Mouse (Mus musculus): ENCODE results near the gene Atxn1.

Gene Atxn1

GRCm38 (mm10) chr13:45577366-45577765 lies 387.4 kb downstream of the Atxn1 start:
- DNase-seq (ENCODE audit: low read depth), result no peak

- DNase-seq (ENCODE audit: low read depth), result no peak
These were observed 388.6 kb downstream of the Atxn1 start for GRCm38 (mm10) chr13:45576185-45576584.

GRCm38 (mm10) chr13:45572768-45573167 lies 392.0 kb downstream of the Atxn1 start:
- DNase-seq (ENCODE audit: low read depth), result peak; percentile 55

GRCm38 (mm10) chr13:45571795-45572262 lies 393.0 kb downstream of the Atxn1 start:
- peak; percentile 85 for DNase-seq (ENCODE audit: low read depth)

- no peak for DNase-seq (ENCODE audit: low read depth)
These were observed 394.9 kb downstream of the Atxn1 start for GRCm38 (mm10) chr13:45569932-45570331.

- DNase-seq (ENCODE audit: low read depth), result no peak
These were observed 399.9 kb downstream of the Atxn1 start for GRCm38 (mm10) chr13:45564946-45565345.

- DNase-seq (ENCODE audit: low read depth), result no peak
These were observed 402.8 kb downstream of the Atxn1 start for GRCm38 (mm10) chr13:45562011-45562410.

GRCm38 (mm10) chr13:45560543-45560942 lies 404.3 kb downstream of the Atxn1 start:
- no peak for DNase-seq (ENCODE audit: low read depth)

GRCm38 (mm10) chr13:45559258-45559657 lies 405.6 kb downstream of the Atxn1 start:
- DNase-seq (ENCODE audit: low read depth), result no peak

GRCm38 (mm10) chr13:45558367-45558766 lies 406.4 kb downstream of the Atxn1 start:
- DNase-seq (ENCODE audit: low read depth), result no peak

- no peak for DNase-seq (ENCODE audit: low read depth)
These were observed 411.1 kb downstream of the Atxn1 start for GRCm38 (mm10) chr13:45553674-45554073.

- DNase-seq (ENCODE audit: low read depth), result peak; percentile 72
These were observed 417.3 kb downstream of the Atxn1 start for GRCm38 (mm10) chr13:45547549-45547948.

GRCm38 (mm10) chr13:45546946-45547345 lies 417.9 kb downstream of the Atxn1 start:
- DNase-seq (ENCODE audit: low read depth), result peak; percentile 87

GRCm38 (mm10) chr13:45545974-45546373 lies 418.8 kb downstream of the Atxn1 start:
- DNase-seq (ENCODE audit: low read depth), result peak; percentile 95

GRCm38 (mm10) chr13:45539205-45539568 lies 425.6 kb downstream of the Atxn1 start:
- DNase-seq (ENCODE audit: low read depth), result peak; percentile 54

GRCm38 (mm10) chr13:45538532-45539204 lies 426.1 kb downstream of the Atxn1 start:
- DNase-seq (ENCODE audit: low read depth), result no peak

- no peak for DNase-seq (ENCODE audit: low read depth)
These were observed 426.7 kb downstream of the Atxn1 start for GRCm38 (mm10) chr13:45538091-45538490.

- DNase-seq (ENCODE audit: low read depth), result no peak
These were observed 427.7 kb downstream of the Atxn1 start for GRCm38 (mm10) chr13:45537110-45537509.

- no peak for DNase-seq (ENCODE audit: low read depth)
These were observed 428.9 kb downstream of the Atxn1 start for GRCm38 (mm10) chr13:45535731-45536453.

GRCm38 (mm10) chr13:45530754-45531153 lies 434.1 kb downstream of the Atxn1 start:
- no peak for DNase-seq (ENCODE audit: low read depth)

- DNase-seq (ENCODE audit: low read depth), result no peak
These were observed 436.0 kb downstream of the Atxn1 start for GRCm38 (mm10) chr13:45528787-45529186.

- DNase-seq (ENCODE audit: low read depth), result peak; percentile 80
These were observed 437.4 kb downstream of the Atxn1 start for GRCm38 (mm10) chr13:45527232-45527964.

GRCm38 (mm10) chr13:45526230-45526629 lies 438.6 kb downstream of the Atxn1 start:
- no peak for DNase-seq (ENCODE audit: low read depth)

Data from c-Kit-positive CD71-positive TER-119-negative erythroid progenitor cells, embryonic 14.5 days (primary cell).